Mouse (Mus musculus) brain, adult 2 months (tissue): ENCODE results near the gene Gm45717.

Source experiments
- DNase-seq: peaks from one replicate; pipeline ENCODE4 v3.0.0; 2011; ENCODE audit warnings: low read depth, low spot score

Gene Gm45717

DNA sequence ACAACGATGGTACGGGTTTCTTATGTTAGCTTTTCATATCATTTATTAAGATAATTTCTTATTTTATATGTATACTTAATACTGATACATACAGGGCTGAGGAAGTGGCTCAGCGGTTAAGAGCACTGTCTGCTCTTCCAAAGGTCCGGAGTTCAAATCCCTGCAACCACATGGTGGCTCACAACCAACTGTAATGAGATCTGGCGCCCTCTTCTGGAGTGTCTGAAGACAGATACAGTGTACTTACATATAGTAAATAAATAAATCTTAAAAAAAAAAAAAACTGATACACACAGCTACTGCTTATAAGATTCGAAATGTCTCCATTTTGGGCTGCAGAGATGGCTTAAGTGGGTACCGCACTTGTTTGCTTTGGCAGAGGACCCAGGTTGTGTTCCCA lies 48.0 kb downstream of the Gm45717 start:
- DNase-seq, result no peak

DNA sequence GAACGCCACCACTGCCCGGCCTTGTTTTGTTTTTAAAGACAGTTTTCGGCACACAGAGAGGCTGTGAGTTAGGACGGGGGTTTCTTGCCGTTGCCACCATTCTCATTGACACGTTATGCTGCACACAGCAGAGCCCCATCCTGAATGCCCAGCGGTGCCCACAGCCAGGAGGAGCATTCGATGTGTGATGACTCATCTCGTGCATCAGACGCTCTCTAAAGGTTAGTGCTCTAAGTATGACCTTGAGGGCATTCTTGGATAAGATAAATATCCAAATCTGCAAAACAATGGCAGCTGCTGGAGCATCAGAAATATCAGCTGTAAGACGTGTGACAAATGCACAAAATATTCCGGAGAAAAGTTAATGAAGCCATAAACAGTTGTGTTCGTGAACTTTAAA lies 48.6 kb downstream of the Gm45717 start:
- no peak for DNase-seq

DNA sequence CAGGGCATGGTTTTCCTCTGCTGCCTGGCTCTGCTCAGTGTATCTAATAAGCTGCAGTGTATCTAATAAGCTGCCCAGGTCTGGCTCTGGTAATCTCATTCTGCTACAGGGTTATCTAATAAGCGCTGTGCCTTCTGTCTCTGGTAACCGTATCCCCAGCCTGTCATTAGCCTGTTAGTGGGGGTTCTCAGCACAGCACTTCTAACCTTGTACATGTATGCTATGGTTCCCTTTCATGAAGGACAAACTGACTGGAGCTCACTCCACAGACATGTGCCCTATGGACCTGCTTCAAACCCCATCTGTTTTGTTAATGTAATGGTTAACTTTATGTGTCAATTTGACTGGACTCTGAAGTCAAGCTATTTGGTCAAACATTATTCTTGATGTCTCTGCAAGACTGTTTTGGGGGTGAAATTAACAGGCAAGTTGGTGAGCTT lies 50.1 kb downstream of the Gm45717 start:
- no peak for DNase-seq

DNA sequence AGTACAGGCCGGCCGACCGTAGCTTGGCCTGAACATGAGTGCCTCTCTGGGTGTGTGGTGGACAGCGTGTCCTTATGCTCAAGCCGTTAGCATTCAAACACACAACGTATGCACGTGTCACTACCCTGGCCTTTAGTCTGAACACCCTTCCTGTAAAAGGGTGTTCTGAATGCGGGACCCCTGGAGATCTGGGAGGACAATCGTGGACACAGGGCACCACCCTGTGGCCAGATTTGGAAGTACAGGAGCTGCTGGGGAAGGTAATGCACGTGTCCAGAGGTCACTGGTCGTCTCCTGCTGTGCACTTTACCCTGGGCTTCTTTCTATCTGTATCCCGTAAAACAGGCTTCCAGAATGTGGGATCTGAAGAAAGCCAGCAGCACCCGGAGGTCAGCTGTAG lies 52.5 kb downstream of the Gm45717 start:
- peak; percentile 59 for DNase-seq

DNA sequence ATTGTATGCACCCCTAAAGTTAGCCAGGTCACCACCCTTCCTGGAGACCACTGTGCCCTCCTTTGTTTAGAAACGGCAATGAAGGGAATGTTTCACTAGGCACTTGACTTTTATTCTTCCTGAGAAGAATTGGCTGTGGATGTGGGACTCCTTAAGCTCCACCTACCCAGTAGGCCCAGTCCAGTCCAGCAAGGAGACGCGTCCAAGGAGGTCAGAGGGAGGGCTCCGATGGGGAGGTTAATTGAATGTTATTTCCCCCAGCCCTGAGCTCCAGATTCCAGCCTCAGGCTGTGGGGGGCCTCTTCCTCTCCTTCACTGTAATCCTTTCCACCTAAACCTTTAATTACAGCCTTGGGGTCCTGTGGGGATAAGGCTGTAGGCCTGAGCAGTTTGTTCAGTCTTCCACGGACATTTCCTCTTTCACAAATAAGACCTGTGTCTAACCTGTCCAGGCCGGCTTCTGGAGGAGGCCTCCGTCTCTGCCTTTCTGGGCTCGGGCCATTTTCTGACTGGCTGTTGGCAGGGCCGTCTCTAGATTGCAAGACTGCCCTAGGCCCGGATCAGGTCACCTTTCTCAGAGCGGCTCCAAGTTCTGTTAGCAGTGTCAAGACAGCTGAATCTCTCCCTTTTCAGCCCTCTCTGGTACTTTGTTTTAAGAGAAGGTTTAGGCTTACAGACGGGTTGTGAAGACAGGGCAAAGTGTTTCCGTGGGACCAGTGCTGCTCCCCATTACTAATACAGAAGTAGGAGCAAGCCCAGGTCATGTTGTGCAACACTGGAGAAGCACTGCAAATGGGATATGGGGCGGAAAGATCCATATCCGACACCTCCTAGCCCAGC lies 53.5 kb downstream of the Gm45717 start:
- no peak for DNase-seq

DNA sequence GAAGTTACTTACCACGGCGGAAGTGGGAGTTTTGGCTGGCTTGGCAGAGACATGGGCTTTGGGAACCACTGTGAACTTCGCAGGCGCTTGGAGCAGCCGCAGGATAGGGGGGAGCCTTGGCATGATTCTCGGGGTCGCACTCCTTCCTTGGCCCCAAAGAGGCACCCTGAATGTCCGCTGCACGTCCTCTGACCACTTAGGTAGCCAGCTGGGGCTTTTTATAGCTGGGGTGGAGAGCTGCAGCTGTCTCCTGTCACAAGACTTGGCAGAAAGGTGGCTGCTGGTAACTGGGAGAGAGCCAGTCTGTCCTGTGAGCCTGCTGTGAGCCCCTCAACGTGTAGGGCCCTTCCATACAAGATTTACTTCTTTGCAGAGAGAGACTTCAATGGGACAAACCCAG lies 55.5 kb downstream of the Gm45717 start, which contains the start of gene Cox8b:
Gene Cox8b, minus strand, starts transcription at position 227 of the 400 bp plus-strand sequence.
- no peak for DNase-seq
